Mouse (Mus musculus) limb, embryonic 11.5 days (tissue): ENCODE measurements around the gene Olfr667. TPM values are rescaled to one million over a fixed set of nuclear protein-coding genes. Genes with fewer than 3 reads are reported as not detected.
"Not testable (repeated sequence)": the region's sequence is repeated elsewhere in the genome, so short reads cannot be mapped to it uniquely, and the experiment has no call there.

Source experiments
- ATAC-seq: fragments of 200-750 bp; cut with Nextera tagmentation; 2 replicates; pipeline ENCODE4 v1.8.0; 2017; ENCODE audit warnings: low read depth; ENCODE audit not compliant: insufficient number of reproducible peaks, low FRiP score, low TSS enrichment
- DNase-seq: peaks from one replicate; pipeline ENCODE4 v3.0.0-alpha.2; 2015; ENCODE audit warnings: low spot score
- H3K27ac ChIP-seq: fragments of 300-500 bp; sonication (generic); replicated peaks from 2 replicates; pipeline ENCODE4 v1.5.1; 2014; ENCODE audit warnings: low read depth, mild to moderate bottlenecking, low read length
- H3K27me3 ChIP-seq: fragments of 300-500 bp; sonication (generic); 2 replicates; pipeline ENCODE4 v1.6.1; 2014; ENCODE audit warnings: mild to moderate bottlenecking, low read length, mixed read lengths; ENCODE audit not compliant: control insufficient read depth, insufficient read depth
- H3K36me3 ChIP-seq: fragments of 300-500 bp; sonication (generic); 2 replicates; pipeline ENCODE4 v1.6.1; 2014; ENCODE audit warnings: mild to moderate bottlenecking, low read length, moderate library complexity, mixed read lengths; ENCODE audit not compliant: control insufficient read depth, insufficient read depth
- H3K4me1 ChIP-seq: fragments of 300-500 bp; sonication (generic); 2 replicates; pipeline ENCODE4 v1.6.1; 2014; ENCODE audit warnings: low read length, mixed read lengths; ENCODE audit not compliant: control insufficient read depth, insufficient read depth
- H3K4me2 ChIP-seq: fragments of 300-500 bp; sonication (generic); 2 replicates; pipeline ENCODE4 v1.6.1; 2014; ENCODE audit warnings: low read depth, mild to moderate bottlenecking, moderate library complexity; ENCODE audit not compliant: severe bottlenecking
- H3K4me3 ChIP-seq: fragments of 300-500 bp; sonication (generic); 2 replicates; pipeline ENCODE4 v1.5.1; 2014; ENCODE audit warnings: low read depth, low read length
- H3K9ac ChIP-seq: fragments of 300-500 bp; sonication (generic); 2 replicates; pipeline ENCODE4 v1.6.1; 2014; ENCODE audit warnings: mild to moderate bottlenecking, low read length
- H3K9me3 ChIP-seq: fragments of 300-500 bp; sonication (generic); 2 replicates; pipeline ENCODE4 v1.6.1; 2016; ENCODE audit warnings: low read length; ENCODE audit not compliant: control insufficient read depth
- WGBS: fragments of 180-500 bp; shearing (Covaris S2); extraction: QIAGEN DNeasy Blood & Tissue Kit; methylation state at CpG from one replicate; pipeline ENCODE4 v1.1.7; 2014; 5-methylcytosine and 5-hydroxymethylcytosine counted together
- polyA plus RNA-seq: library from polyadenylated mRNA; unstranded; fragments of >200 nt; fragmentation: Nextera tagmentation; extraction: Ambion mirVana; gene quantifications from 2 replicates; pipeline ENCODE4 v1.2.1, GENCODE M21; 2014

The Olfr667 gene
- polyA plus RNA-seq = not detected in 2 replicates

GRCm38 (mm10) chr7:104921382-104921781 lies at the start of gene Olfr667:
Gene Olfr667, minus strand, starts transcription at chr7:104921482.
- H3K9ac ChIP-seq = no peak within 1 kb of the TSS
- no peaks in the 10 kb centered on the region for H3K36me3 ChIP-seq
- H3K27ac ChIP-seq = no peak within 1 kb of the TSS
- H3K4me3 ChIP-seq = no peak within 1 kb of the TSS
- no peaks in the 10 kb centered on the region for H3K4me1 ChIP-seq
- ATAC-seq (no peak), DNase-seq (no peak)
- no peak within 1 kb of the TSS for H3K4me2 ChIP-seq
- H3K9me3 ChIP-seq = no peaks in the 10 kb centered on the region
- H3K27me3 ChIP-seq = no peaks in the 10 kb centered on the region
- WGBS = 87% methylated on average over 1 of the region's 1 CpGs

- Histone ChIP-seq H3K9ac (no peak within 1 kb of the TSS), H3K27me3 (no peaks in the 10 kb centered on the region), H3K4me2 (no peak within 1 kb of the TSS), H3K36me3 (no peaks in the 10 kb centered on the region), H3K9me3 (no peaks in the 10 kb centered on the region; the same call in 1 of the 2 replicates), H3K27ac (no peak within 1 kb of the TSS), H3K4me3 (no peak within 1 kb of the TSS), H3K4me1 (no peaks in the 10 kb centered on the region)
- WGBS = 71% methylated on average over 1 of the region's 1 CpGs
- DNase-seq (no peak), ATAC-seq (no peak)
Measured at GRCm38 (mm10) chr7:104962520-104962919, 41.2 kb upstream of the Olfr667 start, which contains the start of gene Olfr670. Gene Olfr670, minus strand, starts transcription at chr7:104962620.

GRCm38 (mm10) chr7:104950234-104950633 lies 29.0 kb upstream of the Olfr667 start:
- H3K4me3 ChIP-seq, H3K27ac ChIP-seq, H3K9me3 ChIP-seq, H3K4me1 ChIP-seq, H3K27me3 ChIP-seq, H3K9ac ChIP-seq, DNase-seq, H3K36me3 ChIP-seq, ATAC-seq, H3K4me2 ChIP-seq: not testable (repeated sequence)
- 94% methylated on average over 16 of the region's 16 CpGs for WGBS

- no peaks in the 10 kb centered on the region for H3K9me3 ChIP-seq
- H3K9ac ChIP-seq = no peak within 1 kb of the TSS
- no peak within 1 kb of the TSS for H3K4me3 ChIP-seq
- no peaks in the 10 kb centered on the region for H3K36me3 ChIP-seq
- no peaks in the 10 kb centered on the region for H3K27me3 ChIP-seq
- no peak within 1 kb of the TSS for H3K4me2 ChIP-seq
- no peak for ATAC-seq
- no peak for DNase-seq
- H3K27ac ChIP-seq = no peak within 1 kb of the TSS
- H3K4me1 ChIP-seq = no peaks in the 10 kb centered on the region
- WGBS = 90% methylated on average over 1 of the region's 1 CpGs
Measured at GRCm38 (mm10) chr7:104933940-104934339, 12.7 kb upstream of the Olfr667 start, which contains the start of gene Olfr669. Gene Olfr669, plus strand, starts transcription at chr7:104934240.

GRCm38 (mm10) chr7:104927957-104928356 lies 6.7 kb upstream of the Olfr667 start, which contains the start of gene Olfr668:
Gene Olfr668, minus strand, starts transcription at chr7:104928057.
- Histone ChIP-seq H3K4me1 (no peaks in the 10 kb centered on the region), H3K36me3 (no peaks in the 10 kb centered on the region), H3K9ac (no peak within 1 kb of the TSS), H3K27ac (no peak within 1 kb of the TSS), H3K4me2 (no peak within 1 kb of the TSS), H3K27me3 (no peaks in the 10 kb centered on the region), H3K4me3 (no peak within 1 kb of the TSS), H3K9me3 (no peaks in the 10 kb centered on the region)
- 81% methylated on average over 1 of the region's 1 CpGs for WGBS
- no peak for DNase-seq
- ATAC-seq = no peak

GRCm38 (mm10) chr7:104895852-104896251 lies 25.4 kb downstream of the Olfr667 start, which contains the start of gene Olfr666:
Gene Olfr666, minus strand, starts transcription at chr7:104895952.
- Histone ChIP-seq H3K4me2 (no peak within 1 kb of the TSS), H3K27me3 (no peaks in the 10 kb centered on the region), H3K9ac (no peak within 1 kb of the TSS), H3K4me3 (no peak within 1 kb of the TSS), H3K4me1 (no peaks in the 10 kb centered on the region), H3K9me3 (no peaks in the 10 kb centered on the region), H3K27ac (no peak within 1 kb of the TSS), H3K36me3 (no peaks in the 10 kb centered on the region)
- ATAC-seq (no peak), DNase-seq (no peak)
- WGBS = 83% methylated on average over 2 of the region's 2 CpGs

GRCm38 (mm10) chr7:104877731-104878130 lies 43.6 kb downstream of the Olfr667 start, which contains the start of gene Olfr665:
Gene Olfr665, plus strand, starts transcription at chr7:104878031.
- ATAC-seq = no peak
- WGBS = 45% methylated on average over 1 of the region's 1 CpGs
- H3K27ac ChIP-seq = no peak within 1 kb of the TSS

More at GRCm38 (mm10) chr7:104877731-104878130, 43.6 kb downstream of the Olfr667 start, which contains the start of gene Olfr665:
- H3K27me3 ChIP-seq = no peaks in the 10 kb centered on the region
- H3K9ac ChIP-seq = no peak within 1 kb of the TSS
- no peaks in the 10 kb centered on the region for H3K36me3 ChIP-seq
- no peaks in the 10 kb centered on the region for H3K4me1 ChIP-seq
- DNase-seq = no peak
- no peaks in the 10 kb centered on the region for H3K9me3 ChIP-seq
- no peak within 1 kb of the TSS for H3K4me2 ChIP-seq
- H3K4me3 ChIP-seq = no peak within 1 kb of the TSS
